Mouse (Mus musculus): ENCODE measurements around the gene Gm42421. TPM values are rescaled to one million over a fixed set of nuclear protein-coding genes. Genes with fewer than 3 reads are reported as not detected.

The Gm42421 gene
- total RNA-seq, 2 experiments from 2014 or later = 0.50 TPM; not detected in 1

- DNase-seq = no peak
- intact Hi-C loops (cut with DNase I) = no loop called here
Measured at GRCm38 (mm10) chr5:143933414-143933813, 5.4 kb downstream of the Gm42421 start.

DNA sequence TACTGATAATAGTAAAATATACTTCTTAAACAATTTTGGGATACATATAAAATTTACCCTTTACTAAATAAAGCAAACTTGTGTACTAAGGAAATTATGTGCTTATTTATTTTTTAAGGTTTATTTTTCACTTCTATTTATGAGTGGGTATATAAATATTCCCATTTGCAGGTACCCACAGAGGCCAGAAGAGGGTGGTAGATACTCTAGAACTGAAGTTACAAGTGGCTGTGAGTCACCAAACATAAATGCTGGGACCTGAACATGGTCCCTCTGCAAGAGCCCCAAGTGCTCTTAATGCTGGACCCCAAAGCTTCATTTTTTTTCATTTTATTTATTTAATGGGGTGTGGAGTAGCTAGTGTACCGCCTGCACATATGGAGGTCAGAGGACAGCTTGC is 5.9 kb downstream of the Gm42421 start:
- intact Hi-C loops (cut with DNase I) = loop anchor here (2.0 kb wide), 1 partner anchor 41 kb away; no protein-coding TSS in a partner anchor
- DNase-seq = no peak

- intact Hi-C loops (cut with DNase I) = no loop called here
Measured at GRCm38 (mm10) chr5:143936156-143936555, 8.2 kb downstream of the Gm42421 start.

GRCm38 (mm10) chr5:143941588-143941987 is 13.6 kb downstream of the Gm42421 start:
- no peak for DNase-seq
- intact Hi-C loops (cut with DNase I) = no loop called here

More at GRCm38 (mm10) chr5:143936156-143936555, 8.2 kb downstream of the Gm42421 start:
- no peak for DNase-seq

DNA sequence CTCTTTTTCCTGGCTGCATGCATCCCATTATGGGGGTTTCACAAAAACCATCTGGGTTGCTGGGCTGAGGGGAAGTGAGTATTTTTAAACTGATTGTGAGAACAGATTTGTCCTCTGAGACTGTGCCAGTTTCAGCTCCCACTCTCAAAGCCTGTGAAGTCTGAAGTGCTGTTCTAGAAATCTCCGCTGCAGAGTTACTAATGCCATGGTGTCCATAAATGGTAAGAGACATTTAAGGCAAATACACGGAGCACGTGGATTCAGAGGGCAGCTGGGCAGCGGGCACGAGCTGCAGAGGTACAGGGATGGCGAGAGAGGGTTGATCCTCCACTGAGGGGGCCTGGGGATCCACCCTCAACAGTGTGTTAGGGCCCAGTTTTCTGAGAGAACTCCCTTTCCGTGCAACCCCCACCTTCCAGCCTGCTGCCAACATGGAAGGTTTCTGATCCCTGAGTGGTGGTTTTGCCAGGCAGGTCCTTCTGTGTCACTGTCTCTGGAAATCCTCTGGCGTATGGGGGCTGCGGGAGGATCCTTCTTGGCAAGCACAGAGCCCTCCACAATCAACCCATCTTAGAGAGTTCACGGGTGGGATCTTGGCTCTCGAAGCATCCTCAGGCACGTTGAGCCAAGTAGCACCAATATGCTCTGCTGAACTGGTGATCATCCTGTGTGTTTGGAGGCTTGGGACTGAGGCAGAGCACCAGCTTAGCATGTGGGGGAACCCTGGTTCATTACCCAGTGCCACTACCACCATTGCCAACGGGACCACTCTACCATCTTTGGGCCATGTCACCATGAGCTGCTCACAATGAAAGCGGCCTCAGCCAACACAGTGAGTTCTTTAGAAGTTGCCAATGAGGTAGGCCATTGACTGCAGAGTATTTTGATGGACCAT is 15.5 kb downstream of the Gm42421 start:
- DNase-seq = no peak
- intact Hi-C loops (cut with DNase I) = no loop called here

GRCm38 (mm10) chr5:143948361-143948760 is 20.4 kb downstream of the Gm42421 start:
- intact Hi-C loops (cut with DNase I) = no loop called here
- DNase-seq = no peak

GRCm38 (mm10) chr5:143950016-143950415 is 22.0 kb downstream of the Gm42421 start:
- no peak for DNase-seq
- intact Hi-C loops (cut with DNase I) = no loop called here

- no peak for DNase-seq
- intact Hi-C loops (cut with DNase I) = no loop called here
Measured at GRCm38 (mm10) chr5:143957101-143957500, 29.1 kb downstream of the Gm42421 start.

DNA sequence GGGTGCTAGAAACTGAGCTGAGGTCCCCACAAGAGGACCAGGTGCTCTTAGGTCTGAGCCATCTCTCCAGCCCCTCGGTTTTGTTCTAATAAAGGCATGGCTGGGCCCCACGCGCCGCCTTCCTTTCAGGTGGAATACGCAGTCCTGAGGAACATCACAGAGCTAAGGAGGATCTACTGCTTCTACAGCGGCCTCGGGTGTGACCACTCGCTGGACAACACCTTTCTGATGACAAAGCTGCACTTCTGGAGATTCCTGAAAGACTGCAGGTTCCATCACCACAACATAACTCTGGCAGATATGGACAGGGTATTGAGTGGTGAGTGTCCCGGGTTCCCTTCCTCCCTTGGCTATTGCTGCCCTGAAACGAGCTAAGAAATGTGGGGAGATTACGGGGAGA is 31.6 kb downstream of the Gm42421 start:
- DNase-seq = no peak
- intact Hi-C loops (cut with DNase I) = no loop called here

DNA sequence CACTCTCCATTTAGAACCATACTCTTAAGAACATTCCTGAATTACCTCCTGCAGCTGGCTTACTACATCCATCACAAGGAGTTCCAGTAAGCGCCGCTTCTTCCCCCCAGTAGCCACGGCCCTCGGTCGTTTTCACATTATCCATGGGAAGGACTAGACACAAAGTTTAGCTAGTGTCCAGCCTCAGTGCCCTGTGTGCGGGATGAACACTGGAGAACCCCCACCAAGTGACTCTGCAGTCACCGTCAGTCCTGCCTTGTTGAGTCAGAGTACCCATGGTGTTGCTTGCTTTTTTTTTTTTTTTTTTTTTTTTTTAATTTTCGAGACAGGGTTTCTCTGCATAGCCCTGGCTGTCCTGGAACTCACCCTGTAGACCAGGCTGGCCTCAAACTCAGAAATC is 33.2 kb downstream of the Gm42421 start:
- intact Hi-C loops (cut with DNase I) = no loop called here
- DNase-seq = no peak

GRCm38 (mm10) chr5:143965586-143966345 is 37.8 kb downstream of the Gm42421 start:
- no peak for DNase-seq
- intact Hi-C loops (cut with DNase I) = no loop called here

DNA sequence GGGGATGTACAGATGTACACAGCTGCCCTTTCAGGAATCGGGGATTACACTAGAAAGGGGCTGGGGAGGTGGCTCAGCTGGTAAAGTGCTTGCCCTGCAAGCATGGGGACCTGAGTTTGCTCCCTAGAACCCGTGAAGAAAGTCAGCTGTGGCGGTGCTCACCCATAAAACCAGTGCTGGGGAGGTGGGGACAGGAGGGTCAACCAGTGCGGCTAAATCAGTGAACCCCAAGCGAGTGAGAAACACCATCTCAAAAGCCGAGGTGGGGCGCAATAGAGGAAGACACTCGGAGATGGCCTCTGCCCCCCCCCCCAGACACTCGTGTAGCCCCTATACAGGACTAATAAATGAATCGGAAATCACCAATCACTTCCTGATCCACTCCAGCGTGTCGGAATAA is 38.7 kb downstream of the Gm42421 start:
- DNase-seq = no peak
- intact Hi-C loops (cut with DNase I) = no loop called here

GRCm38 (mm10) chr5:143972628-143973027 is 44.7 kb downstream of the Gm42421 start:
- intact Hi-C loops (cut with DNase I) = no loop called here

GRCm38 (mm10) chr5:143974931-143975630 is 47.1 kb downstream of the Gm42421 start:
- DNase-seq = peak; percentile 72 to 78
- intact Hi-C loops (cut with DNase I) = loop anchor here (2.0 to 5.0 kb wide), 2 partner anchors 40 to 243 kb away; partner anchors contain the start of gene Usp42

More at GRCm38 (mm10) chr5:143972628-143973027, 44.7 kb downstream of the Gm42421 start:
- DNase-seq = no peak

- intact Hi-C loops (cut with DNase I) = loop anchor here (2.0 to 5.0 kb wide), 2 partner anchors 41 to 243 kb away; partner anchors contain the start of gene Usp42
- no peak for DNase-seq
Measured at GRCm38 (mm10) chr5:143975631-143975933, 47.6 kb downstream of the Gm42421 start.

GRCm38 (mm10) chr5:143976232-143976631 is 48.3 kb downstream of the Gm42421 start:
- intact Hi-C loops (cut with DNase I) = loop anchor here (5.0 kb wide), 1 partner anchor 244 kb away; the partner anchor contains the start of gene Usp42
- DNase-seq = no peak

DNA sequence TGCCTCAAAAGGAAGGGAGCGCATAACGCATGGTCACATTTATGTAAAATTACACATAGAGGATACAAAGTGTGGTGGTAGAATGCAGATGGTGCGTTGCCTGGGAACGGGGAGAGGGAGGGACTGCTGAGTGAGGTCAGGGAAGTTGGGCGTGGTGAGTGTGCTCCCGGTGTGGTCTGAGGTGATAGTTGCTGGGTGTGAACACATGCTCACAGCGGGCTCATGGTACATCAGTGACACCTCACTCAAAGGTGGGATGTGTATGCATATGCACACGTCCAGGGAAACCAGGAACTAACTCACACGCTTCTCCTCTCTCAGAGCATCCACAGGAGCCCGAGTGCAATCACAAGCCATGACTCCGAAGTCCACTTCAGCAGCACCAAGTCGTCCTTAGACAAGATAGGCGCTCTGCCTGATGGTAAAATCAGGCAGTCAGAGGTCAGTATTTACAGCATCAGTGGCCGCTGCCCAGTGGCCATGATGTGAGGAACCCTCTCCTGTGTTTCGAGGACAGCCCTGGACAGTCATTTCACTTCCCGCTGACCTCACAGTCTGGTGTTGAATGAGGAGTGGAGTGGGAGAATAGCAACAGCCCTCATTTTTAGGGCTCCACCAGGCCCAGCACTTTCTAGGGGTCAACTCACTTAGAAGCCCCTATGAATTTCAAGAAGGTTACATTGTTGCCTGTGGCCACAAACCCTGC is 48.9 kb downstream of the Gm42421 start:
- DNase-seq = no peak
- intact Hi-C loops (cut with DNase I) = loop anchor here (5.0 kb wide), 1 partner anchor 245 kb away; the partner anchor contains the start of gene Usp42

DNA sequence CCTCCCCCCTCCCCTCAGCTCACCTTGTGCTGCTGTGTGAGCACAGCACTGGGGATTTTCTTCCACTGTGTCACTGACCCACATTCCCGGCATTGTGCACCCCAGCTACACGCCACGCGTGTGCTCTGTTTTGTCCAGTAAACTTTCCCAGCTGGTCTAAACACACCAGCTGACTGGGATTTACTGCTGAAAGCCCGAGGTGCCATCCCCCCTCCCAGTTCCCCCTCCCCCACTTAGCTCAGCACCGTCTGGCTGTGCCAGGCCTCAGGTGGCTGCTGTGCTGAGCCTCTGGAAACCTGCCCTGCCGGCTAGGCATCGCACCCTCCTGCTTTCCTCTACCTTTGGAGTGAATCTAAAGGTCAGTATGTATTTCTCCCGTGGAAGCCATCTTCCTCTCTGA is 52.9 kb downstream of the Gm42421 start:
- no peak for DNase-seq
- intact Hi-C loops (cut with DNase I) = no loop called here

- intact Hi-C loops (cut with DNase I) = no loop called here
- no peak for DNase-seq
Measured at GRCm38 (mm10) chr5:143982361-143982760, 54.4 kb downstream of the Gm42421 start.

DNA sequence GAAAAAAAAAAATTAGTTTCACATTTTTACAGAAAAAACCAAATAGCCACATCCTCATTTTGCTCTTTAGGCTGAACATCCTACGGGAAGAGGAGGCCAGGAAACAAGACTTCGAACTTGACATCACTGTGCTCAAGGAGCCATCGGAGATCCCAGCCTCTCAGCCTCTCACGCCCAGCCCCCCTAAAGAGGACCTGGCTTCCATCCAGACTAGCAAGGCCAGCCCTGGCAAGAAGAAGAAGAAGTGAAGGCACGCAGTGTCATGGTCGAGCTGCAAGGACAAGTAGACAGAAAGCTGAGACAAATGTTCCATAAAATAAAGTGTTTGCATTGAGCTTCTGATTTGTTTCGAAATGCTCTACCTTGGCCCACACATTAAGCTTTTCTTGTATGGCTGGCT is 57.4 kb downstream of the Gm42421 start:
- DNase-seq = no peak
- intact Hi-C loops (cut with DNase I) = no loop called here

Data from heart, postnatal 14 days (tissue).